Mouse (Mus musculus) right cerebral cortex, postnatal 25 days (tissue): ENCODE measurements around the gene Calr.

ENCODE experiments used
- DNase-seq: peaks from one replicate; pipeline ENCODE4 v3.0.0; 2022

Gene Calr

GRCm38 (mm10) chr8:84814555-84815441 lies 31.9 kb downstream of the Calr start:
- no peak for DNase-seq

GRCm38 (mm10) chr8:84814240-84814554 lies 32.5 kb downstream of the Calr start:
- DNase-seq = no peak

DNA sequence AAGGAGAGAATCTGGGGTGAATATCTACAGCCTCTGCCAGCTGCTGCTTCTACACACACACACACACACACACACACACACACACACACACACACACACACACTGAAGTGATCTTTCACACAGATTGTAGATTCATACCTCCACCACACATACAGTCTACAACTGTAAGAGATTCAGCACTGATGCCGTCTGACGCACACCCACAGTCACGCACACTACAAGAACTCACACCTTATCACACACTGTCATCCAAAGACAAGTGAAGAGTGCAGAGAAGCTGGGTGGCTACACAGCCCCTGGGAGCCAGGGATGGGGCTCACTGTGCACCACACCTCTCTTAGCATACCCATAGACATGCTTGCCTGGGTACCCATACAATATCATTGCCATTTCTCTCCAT lies 32.9 kb downstream of the Calr start:
- no peak for DNase-seq

GRCm38 (mm10) chr8:84813059-84813458 lies 33.7 kb downstream of the Calr start:
- DNase-seq = peak; percentile 76

DNA sequence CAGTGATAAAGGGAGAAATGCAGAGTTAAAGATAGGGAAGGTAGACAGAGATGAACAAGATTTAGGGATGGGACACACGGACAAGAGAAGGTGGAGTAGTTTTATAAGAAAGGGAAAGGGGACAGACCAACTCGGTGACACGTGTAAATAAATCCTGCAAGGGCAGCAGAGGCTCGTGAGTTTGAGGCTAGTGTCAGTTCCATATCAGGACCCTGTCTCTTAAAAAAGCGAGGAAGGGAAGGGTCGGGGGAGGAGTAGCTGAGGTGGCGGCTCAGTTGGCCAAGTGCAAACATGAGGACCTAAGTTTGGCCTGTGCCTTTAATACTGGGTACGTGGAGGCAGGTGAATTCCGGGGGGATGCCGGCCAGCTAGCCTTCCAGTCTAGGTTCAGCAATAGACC lies 35.4 kb downstream of the Calr start:
- no peak for DNase-seq

- DNase-seq = peak; percentile 96
Measured at GRCm38 (mm10) chr8:84810896-84811295, 35.8 kb downstream of the Calr start.

GRCm38 (mm10) chr8:84809941-84810280 lies 36.8 kb downstream of the Calr start:
- DNase-seq = no peak

DNA sequence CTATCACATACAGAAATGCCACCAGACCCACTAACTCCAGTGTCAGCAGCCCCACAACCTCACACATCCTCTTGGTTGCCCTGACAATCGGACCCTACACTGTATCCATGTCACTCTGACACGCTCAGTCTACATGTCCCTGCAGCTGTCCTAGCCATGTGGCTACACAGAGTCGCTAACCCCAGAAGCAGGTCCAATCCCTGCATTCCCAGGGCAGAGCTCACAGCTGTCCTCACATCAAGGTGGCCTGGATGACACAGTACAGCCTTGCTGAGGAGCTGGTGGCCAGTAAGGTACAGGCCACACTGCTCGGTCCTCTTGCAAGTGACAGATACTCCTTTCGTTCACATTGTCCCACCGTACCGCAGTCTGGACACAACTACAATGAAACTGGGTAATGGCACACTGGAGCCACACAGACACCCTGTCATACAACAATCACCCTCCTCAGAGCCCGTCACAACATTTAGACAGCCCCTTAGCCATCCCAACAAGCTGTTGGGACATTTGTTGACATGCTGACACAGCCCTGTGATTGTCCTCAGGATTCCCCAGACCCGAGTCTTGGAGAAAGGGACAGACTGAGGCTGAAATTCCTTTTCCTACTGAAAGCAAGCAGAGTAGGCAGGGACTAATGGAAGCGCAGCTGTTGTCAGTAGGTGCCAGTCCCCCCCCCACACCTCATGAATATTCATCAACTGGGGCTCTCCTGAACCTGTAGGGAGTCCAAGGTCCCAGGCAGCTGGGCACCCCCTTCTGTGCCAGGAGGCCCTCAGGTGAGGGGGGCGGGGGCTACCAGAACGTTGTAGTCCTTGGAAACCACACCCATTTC lies 37.4 kb downstream of the Calr start:
- DNase-seq = no peak

DNA sequence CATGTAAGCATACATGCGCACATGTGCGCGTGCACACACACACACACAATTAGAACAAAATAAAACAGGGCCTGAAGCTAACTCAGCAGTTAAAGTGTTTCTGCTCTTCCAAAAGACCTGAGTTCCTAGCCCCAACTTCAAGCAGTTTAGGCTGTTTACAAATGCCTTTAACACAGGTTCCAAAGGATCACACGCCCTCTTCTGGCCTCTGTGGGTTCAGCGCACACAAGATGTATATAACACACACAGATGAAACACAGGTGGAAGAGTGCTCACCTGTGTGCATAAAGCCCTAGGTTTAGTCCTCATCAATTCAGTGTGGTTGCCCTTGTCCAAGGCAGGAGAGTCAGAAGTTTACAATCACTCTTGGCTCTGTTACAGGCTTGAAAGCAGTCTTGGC lies 40.7 kb downstream of the Calr start:
- no peak for DNase-seq

- peak; percentile 67 for DNase-seq
Measured at GRCm38 (mm10) chr8:84799999-84800831, 46.5 kb downstream of the Calr start, which contains the start of gene Nfix. Gene Nfix (minus strand): TSS chr8:84800344.

- peak; percentile 64 for DNase-seq
Measured at GRCm38 (mm10) chr8:84799136-84799931, 47.4 kb downstream of the Calr start.

- DNase-seq = peak; percentile 39
Measured at GRCm38 (mm10) chr8:84798446-84799135, 48.1 kb downstream of the Calr start.

- DNase-seq = peak; percentile 36
Measured at GRCm38 (mm10) chr8:84797971-84798370, 48.8 kb downstream of the Calr start.

DNA sequence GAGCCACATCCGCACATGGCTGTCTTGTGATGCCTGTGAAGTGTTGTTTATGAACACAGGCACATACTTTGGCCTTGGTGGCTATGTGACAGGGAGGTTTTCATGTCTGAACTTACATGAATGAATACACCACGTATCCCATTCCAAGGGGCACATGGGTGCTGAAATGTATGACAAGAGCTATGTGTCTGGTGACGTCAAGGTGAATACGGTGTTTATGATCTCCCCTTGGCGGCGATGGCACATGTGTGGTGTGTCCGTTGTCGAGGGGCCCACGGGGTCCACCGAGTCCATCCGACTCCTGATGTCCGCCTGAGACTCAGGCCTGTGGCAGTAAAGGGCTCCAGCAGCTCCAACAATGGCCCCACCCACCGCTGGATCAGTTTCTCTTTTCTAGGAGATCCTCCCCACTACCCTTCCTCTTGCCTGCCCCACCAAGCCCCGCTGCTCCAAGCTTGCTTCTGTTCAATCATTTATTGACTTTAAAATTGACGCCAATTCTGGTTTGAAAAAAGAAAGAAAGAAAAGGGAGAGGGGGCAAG lies 49.4 kb downstream of the Calr start:
- no peak for DNase-seq

GRCm38 (mm10) chr8:84794486-84794885 lies 52.2 kb downstream of the Calr start:
- DNase-seq = peak; percentile 56

- peak; percentile 75 for DNase-seq
Measured at GRCm38 (mm10) chr8:84793791-84794485, 52.8 kb downstream of the Calr start.

- peak; percentile 59 for DNase-seq
Measured at GRCm38 (mm10) chr8:84793134-84793533, 53.6 kb downstream of the Calr start.

DNA sequence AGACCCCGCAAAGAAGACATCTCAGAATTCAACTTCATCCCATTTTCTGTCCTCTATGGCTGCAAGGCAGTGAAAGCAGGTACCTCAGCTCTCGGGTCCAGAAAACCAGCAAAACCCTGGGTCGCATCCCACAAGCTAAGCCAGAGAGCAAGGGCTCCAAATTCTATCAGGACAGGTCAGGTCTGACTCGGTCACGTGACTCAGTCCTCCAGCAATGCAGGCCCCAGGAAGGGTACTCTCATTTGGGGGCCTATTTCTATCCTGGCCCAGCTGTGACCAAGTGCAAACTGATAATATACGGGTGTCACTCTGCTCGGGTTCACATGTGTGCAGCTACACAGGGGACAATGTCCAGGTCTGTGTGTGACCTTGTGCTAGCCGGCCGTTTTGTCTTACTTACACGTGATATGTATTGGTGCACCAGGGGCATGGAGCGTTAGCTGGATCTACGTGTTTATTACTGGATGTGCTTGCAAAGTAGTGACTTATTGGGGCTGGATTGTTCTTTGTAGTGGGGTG lies 54.2 kb downstream of the Calr start:
- DNase-seq = no peak
